Mouse (Mus musculus): ENCODE measurements around the gene Cabp2.
A peak's percentile ranks its signal among the peaks of the same experiment; 100 is the strongest.
"Not testable (repeated sequence)": the region's sequence is repeated elsewhere in the genome, so short reads cannot be mapped to it uniquely, and the experiment has no call there.

Gene Cabp2

DNA sequence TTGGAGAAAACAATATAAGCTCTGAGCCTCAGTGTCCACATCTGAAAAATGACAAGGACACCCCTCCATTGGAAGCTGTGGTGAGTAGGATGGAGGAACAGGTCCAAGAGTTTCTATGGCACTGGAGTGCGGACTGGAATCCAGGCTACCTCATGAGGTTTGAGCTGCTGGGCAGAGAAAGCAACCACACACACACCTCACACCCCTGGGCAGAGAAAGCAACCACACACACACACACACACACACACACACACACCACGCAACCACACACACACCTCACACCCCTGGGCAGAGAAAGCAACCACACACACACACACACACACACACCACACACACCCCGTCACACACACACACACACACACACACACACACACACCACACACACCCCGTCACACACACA lies 43.9 kb downstream of the Cabp2 start:
- not testable (repeated sequence) for DNase-seq (ENCODE audit: low spot score)

DNA sequence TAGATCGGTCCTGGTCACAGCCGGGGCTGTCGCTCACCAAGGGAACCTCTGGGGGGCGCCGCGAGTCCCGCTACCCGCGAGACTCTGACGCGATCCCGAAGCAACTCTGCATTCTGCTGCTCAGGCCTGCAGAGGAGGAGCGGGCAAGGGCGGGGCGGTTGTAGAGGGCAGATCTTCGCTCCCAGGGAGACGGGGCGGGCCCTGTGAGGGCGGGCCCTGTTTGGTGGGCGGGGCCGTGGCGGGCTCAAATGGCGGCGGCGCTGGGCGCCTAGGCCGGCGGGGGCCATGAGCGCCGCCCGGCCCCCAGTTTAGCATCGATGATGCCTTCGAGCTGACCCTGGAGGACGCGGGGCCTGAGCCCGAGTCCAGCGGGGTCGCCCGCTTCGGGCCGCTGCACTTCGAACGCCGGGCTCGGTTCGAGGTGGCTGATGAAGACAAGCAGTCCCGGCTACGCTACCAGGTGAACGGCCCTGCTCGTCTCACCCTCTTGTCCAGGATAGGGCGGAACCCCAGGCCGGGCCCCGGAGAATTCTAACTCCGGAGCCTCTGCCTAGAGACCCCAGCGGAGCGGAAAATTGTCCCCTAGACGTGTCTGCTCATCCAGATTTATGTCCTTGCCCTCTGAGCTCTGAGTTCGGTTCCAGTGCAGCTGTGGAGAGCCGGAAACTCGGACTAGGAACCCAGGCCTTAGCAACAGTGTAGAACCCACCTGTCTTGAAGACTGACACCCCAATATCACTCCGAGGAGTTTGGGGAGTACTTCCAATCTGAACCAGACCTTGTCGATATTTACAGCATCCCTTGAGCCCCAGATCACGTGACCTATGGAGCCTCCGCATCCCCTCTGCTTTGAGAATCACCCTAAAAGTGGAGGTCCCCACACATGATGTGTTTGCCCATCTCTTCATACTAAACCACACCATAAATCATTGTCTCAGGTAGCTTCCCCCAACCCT lies 44.6 kb downstream of the Cabp2 start, which contains the start of gene Aip:
Gene Aip, minus strand, starts transcription at position 118 of the 956 bp plus-strand sequence.
- DNase-seq (ENCODE audit: low spot score) = peak; percentile 98

DNA sequence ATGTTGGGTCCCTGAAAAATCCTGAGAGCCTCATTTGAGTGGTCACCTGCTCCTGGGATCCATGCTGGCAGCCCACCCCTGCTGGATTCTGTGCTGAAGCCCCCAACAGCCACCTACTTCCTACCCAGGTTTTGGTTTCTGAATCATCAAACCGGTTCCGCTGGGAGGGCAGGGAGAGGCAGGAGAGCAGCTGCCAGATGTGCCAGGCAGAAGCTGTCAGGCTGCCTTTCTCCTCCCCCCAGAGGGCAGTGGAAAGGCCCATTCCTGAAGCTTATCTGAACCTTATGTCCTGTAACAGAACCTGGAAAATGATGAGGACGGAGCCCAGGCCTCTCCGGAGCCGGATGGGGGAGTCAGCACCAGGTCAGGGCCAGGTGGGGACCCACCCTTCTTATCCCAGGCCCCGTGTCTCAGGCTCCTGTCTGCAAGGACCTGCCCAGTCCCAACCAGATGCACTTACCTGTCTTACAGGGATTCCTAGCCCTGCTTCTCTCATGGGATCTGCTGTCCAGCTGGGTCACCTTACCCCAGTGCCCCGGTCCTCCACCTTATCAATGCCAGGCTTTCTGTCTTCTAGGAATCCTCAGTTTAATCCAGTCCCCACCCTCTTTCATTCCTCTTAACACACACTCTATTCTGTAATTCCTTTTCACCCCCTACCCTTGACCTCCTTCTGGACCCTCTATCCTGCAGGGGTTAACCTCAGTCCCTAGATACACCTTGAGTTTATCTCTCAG lies 45.5 kb downstream of the Cabp2 start:
- no peak for DNase-seq (ENCODE audit: low spot score)

DNA sequence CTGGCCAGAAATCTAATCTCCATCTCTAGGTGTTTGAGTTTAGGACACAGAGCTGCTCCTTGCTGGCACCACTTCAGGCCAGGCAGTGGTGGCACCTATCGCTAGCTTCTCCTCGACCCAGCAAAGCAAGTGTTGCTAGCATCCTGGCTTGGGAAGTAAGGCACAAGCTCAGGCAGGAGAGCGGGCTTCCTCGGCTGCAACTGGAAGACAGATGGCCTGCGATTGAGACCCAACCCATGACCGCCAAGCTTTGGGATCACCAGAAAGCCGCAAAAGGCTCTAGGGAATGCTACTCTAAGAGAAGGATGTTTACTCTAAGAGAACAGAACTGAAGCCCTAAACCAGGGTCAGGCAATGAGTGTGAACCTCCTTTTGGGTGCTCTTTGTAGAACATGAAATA lies 48.1 kb downstream of the Cabp2 start:
- DNase-seq (ENCODE audit: low spot score) = no peak

DNA sequence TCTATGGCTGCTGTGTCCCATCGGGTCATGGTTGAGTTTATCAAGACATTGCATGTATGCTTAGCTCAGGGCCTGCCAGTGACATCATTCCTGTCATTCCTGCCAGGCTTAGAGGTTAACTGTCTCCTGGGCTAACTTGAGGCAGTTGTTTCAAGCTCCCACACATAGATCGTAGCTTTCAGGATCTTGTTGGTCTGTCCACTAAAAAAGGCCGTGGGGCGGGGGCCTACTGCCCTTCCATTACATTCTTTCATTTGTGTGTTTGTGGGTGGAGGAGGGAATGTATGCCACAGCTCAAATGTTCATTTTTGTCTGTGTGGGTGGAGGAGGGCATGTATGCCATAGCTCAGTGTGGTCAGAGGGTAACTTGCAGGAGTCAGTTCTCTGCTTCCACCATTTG lies 48.7 kb downstream of the Cabp2 start:
- no peak for DNase-seq (ENCODE audit: low spot score)

DNA sequence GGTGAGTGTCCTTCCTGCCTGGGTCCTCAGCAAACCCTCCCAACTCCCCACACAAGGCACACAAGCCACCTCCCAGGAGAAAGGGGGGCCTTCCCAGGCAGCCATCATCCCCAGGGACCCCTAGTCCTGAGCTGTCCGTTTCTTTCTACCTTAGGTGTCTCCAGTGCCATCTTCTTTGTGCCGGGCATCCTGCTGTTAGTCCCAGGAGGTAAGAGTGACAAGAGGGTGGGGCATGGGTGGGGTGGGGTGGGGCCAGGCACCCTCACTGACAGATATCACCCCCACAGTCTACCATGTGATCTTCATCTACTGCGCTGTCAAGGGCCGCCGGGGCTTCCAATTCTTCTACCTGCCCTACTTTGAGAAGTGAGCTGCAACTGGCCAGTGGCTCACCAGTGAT lies 49.7 kb downstream of the Cabp2 start:
- no peak for DNase-seq (ENCODE audit: low spot score)

DNA sequence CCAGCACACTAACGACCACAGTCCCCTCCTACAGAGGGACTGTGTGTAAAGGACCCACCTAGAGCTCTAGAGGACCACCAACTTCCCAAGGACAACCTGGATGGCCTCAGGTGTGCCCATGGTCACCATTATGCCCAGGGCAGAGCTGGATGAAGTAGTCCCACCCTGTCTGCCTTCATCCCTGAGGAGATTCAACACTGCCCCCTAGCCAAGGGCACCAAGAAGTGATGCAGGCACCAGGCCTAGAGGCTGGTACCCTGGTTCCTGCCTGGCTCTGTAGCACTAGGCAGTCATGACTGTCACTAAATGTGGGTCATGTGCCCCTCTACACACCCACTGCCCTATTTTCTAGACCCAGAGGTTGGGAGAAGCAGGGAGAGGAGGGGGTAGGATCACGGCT lies 50.4 kb downstream of the Cabp2 start:
- no peak for DNase-seq (ENCODE audit: low spot score)

DNA sequence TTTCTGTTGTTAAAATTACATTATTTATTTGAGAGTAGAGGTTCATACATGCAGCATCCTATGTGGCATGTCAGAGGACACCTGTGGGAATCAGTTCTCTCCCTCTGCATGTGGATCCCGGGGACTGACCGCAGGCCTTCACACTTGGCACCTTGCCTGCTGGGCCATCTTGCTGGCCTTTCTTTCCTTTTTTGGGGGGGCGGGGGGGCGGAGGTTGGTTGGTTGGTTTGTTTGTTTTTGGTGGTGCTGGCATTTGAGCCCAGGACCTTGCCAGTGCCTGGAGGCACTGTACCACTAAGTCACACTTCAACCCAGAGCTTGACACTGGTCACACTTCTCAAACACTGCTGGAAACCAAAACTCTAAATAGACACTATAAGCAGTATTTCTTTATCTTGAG lies 53.0 kb downstream of the Cabp2 start:
- no peak for DNase-seq (ENCODE audit: low spot score)

DNA sequence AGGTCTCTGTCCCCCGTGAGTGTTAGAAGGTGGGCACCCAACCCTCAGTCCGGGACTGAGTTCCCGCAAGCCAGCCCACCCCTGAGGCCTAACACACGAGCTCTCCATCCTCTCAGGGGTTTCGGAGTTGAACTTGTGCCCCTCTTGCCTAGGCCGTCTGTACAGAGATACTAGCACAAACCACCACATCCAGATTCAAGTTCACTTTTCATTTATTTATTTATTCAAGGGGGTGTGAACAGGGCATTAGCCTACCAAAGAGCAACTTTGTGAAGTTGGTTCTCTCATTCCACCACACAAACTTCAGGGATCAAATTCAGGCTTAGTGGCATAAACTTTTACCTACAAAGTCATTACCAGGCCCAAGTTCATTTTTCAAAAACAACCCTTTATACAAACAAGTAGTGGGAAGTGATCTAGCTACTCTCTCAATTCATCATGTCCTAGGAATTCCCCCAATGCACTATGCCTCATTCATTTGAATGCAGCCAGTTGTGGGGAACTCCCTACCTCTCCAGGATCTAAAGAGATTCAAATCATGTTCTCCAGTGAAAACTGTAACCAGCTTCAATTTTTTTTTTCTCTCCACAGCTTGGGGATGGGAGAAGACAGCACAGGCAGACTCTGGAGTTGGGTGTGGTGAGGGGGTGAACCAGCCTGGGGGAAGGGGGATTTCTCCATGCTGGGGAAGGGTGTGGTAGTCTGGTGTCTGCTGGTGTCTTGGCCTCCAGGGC lies 54.0 kb downstream of the Cabp2 start:
- not testable (repeated sequence) for DNase-seq (ENCODE audit: low spot score)

DNA sequence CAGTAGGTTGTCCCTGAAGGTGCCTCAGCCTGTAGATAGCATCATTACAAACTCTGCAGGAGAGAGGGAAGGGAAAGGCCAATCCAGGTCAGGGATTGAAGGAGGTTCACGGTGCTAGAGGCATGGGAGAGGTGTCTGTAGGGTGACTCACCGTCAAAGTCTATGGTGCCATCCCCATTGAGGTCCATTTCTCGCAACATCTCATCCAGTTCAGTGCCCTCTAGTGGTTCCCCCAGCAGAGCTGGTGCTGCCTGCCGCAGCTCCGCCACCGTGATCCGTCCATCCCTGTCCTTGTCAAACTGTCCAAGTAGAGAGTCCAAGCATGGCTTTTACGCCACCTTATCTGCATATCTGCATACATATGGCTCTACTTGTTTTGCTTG lies 54.6 kb downstream of the Cabp2 start:
- DNase-seq (ENCODE audit: low spot score) = not testable (repeated sequence)

DNA sequence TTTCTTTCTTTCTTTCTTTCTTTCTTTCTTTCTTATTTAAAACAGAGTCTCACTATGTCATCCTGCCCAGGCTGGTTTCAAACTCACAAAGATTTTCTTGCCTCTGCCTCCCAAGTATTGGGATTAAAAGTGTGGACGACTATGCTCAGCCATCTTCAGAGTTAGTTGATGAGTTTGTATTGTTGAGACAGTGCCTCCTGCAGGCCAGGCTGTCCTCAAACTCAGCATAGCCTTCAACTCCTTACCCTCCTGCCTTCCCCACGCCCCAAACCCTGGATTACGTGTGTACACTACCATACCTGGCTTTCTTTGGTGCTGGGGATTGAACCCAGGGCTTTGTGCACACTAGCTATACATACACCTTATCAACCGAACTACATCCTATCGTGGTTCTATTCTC lies 55.1 kb downstream of the Cabp2 start:
- DNase-seq (ENCODE audit: low spot score) = no peak
